Comparison of ENCODE assay signal across 8 mouse cellular contexts in genomic region chr11:101008206-101009045, GRCm38 (mm10). TPM values are rescaled to one million over a fixed set of nuclear protein-coding genes. Genes with fewer than 3 reads are reported as not detected.
A peak's percentile ranks its signal among the peaks of the same experiment; 100 is the strongest.
DNase-seq lines count a peak whose midpoint lies in the region; ATAC-seq and TF ChIP-seq lines count a peak whose summit lies in the region.

No protein-coding gene starts in this region.

- peaks cover 15% of the 10 kb centered on the region for H3K36me3 ChIP-seq in heart, adult 2 months (ENCODE audit: control insufficient read depth, insufficient read depth, low read length)
- H3K36me3 ChIP-seq in midbrain, embryonic 11.5 days (ENCODE audit: control insufficient read depth, insufficient read depth, low read length): no peaks in the 10 kb centered on the region

- peak overlapping the region; percentile 70 for H3K4me3 ChIP-seq in heart, adult 2 months
- H3K4me3 ChIP-seq in midbrain, embryonic 11.5 days (ENCODE audit: low read depth, low read length): peak overlapping the region; percentile 72

- TF ChIP-seq POLR2A in heart, adult 2 months (IDR thresholded peaks at IDR 0.05; ENCODE audit: insufficient read depth, low read depth, low read length): no peak

- H3K27ac ChIP-seq in heart, adult 2 months: peak overlapping the region; percentile 94
- H3K27ac ChIP-seq in midbrain, embryonic 11.5 days (ENCODE audit: low read depth, low read length): peak overlapping the region; percentile 55; the same call in 1 of the 2 replicates

- intact Hi-C loops in heart, adult 2 months (cut with DNase I): loop anchor here (2.0 kb wide), 2 partner anchors 26 to 48 kb away; no protein-coding TSS in a partner anchor

- 0 out of 2 replicates have a peak, but pooled peaks cover 2% of the 10 kb centered on the region for H3K79me2 ChIP-seq in heart, adult 2 months (replicated peaks; ENCODE audit: control insufficient read depth, insufficient read depth, low read length)

- no peaks in the 10 kb centered on the region for H3K27me3 ChIP-seq in heart, adult 2 months (ENCODE audit: control insufficient read depth, insufficient read depth, low read length)
- H3K27me3 ChIP-seq in midbrain, embryonic 11.5 days (ENCODE audit: control insufficient read depth, insufficient read depth, low read length): no peaks in the 10 kb centered on the region

- ATAC-seq in midbrain, embryonic 11.5 days (ENCODE audit: low FRiP score): no peak
- no peak for ATAC-seq in frontal cortex, adult (ENCODE audit: low TSS enrichment)

- peak overlapping the region; percentile 56 for H3K4me2 ChIP-seq in midbrain, embryonic 11.5 days

- TF ChIP-seq CTCF in heart, adult 2 months (IDR thresholded peaks at IDR 0.05): no peak

- 22% methylated on average over 14 of the region's 14 CpGs for WGBS in heart, adult 2 months
- WGBS in midbrain, embryonic 11.5 days: 62% methylated on average over 14 of the region's 14 CpGs

- no peaks in the 10 kb centered on the region for H3K9me3 ChIP-seq in midbrain, embryonic 11.5 days (ENCODE audit: control insufficient read depth, low read length)

- peak overlapping the region; percentile 57; the same call in 1 of the 2 replicates for H3K9ac ChIP-seq in heart, adult 2 months (ENCODE audit: low read depth, low read length)
- H3K9ac ChIP-seq in midbrain, embryonic 11.5 days (ENCODE audit: low read length): peak overlapping the region; percentile 53

- no peak for TF ChIP-seq EP300 in heart, adult 2 months (IDR thresholded peaks at IDR 0.05; ENCODE audit: insufficient read depth, low read depth, low read length)

- peak; percentile 55 for DNase-seq in kidney, adult 9 months
- no peak for DNase-seq in kidney, adult 11 months
- peak; percentile 41 for DNase-seq in NIH3T3 (ENCODE audit: low read depth)
- peak in 1 of 2 experiments; percentile 37 for DNase-seq in heart, adult 2 months
- DNase-seq in kidney, postnatal 14 days: peak; percentile 44
- DNase-seq in midbrain, embryonic 11.5 days (ENCODE audit: low spot score, missing footprints): no peak
- peak; percentile 35 for DNase-seq in thymus, postnatal 25 days

- peaks cover 7% of the 10 kb centered on the region for H3K4me1 ChIP-seq in heart, adult 2 months (ENCODE audit: control insufficient read depth, insufficient read depth, low read length)
- H3K4me1 ChIP-seq in midbrain, embryonic 11.5 days (ENCODE audit: control insufficient read depth, insufficient read depth, low read length): peaks cover 14% of the 10 kb centered on the region

RNA-seq across cellular contexts. Expression of gene Atp6v0a1, which starts 0.8 kb away (rescaled TPM):
- total RNA-seq in heart, adult 2 months (2021): 10 to 100 TPM; 89.6 to 92.6 TPM
- 77.4 and 85.9 TPM in 2 replicates for polyA plus RNA-seq in heart, adult 2 months (2012; rRNA removed)
- polyA plus RNA-seq in midbrain, embryonic 11.5 days (2014; fragmentation: Nextera tagmentation; extraction: Ambion mirVana): 42.5 and 45.9 TPM in 2 replicates

RNA-seq across cellular contexts. Expression of gene Cavin1, which starts 37.7 kb away (rescaled TPM):
- 100 to 1,000 TPM; 219 to 225 TPM for total RNA-seq in heart, adult 2 months (2021)
- polyA plus RNA-seq in heart, adult 2 months (2012; rRNA removed): 114 and 135 TPM in 2 replicates
- polyA plus RNA-seq in midbrain, embryonic 11.5 days (2014; fragmentation: Nextera tagmentation; extraction: Ambion mirVana): 12.5 and 14.8 TPM in 2 replicates

Comparison
In these comparisons a context has a peak if more than half of its experiments do, and no peak if none do; other contexts are left out.
1. DNase-seq: peak in kidney, adult 9 months (single experiment), NIH3T3 (single experiment), kidney, postnatal 14 days (single experiment) and thymus, postnatal 25 days (single experiment); none in kidney, adult 11 months (single experiment) and midbrain, embryonic 11.5 days (single experiment).